Mouse (Mus musculus) hindbrain, embryonic 15.5 days (tissue): ENCODE measurements at regions not wholly inside any gene's neighbourhood (a gene's known extent, or its start where the extent isn't known, plus 50 kb on each side); places are given as distances from the start of the nearest gene placed in this dataset.

Experiments used
- ATAC-seq: fragments of 200-750 bp; cut with Nextera tagmentation; 2 replicates; pipeline ENCODE4 v1.8.0; 2017; ENCODE audit warnings: low read depth, moderate number of reproducible peaks, moderate TSS enrichment; ENCODE audit not compliant: low FRiP score
- H3K27ac ChIP-seq: fragments of 300-500 bp; sonication (generic); replicated peaks from 2 replicates; pipeline ENCODE4 v1.5.1; 2015; ENCODE audit warnings: mild to moderate bottlenecking, inconsistent platforms
- H3K27me3 ChIP-seq: fragments of 300-500 bp; sonication (generic); 2 replicates; pipeline ENCODE4 v1.6.1; 2015; ENCODE audit warnings: control low read depth, inconsistent platforms
- H3K36me3 ChIP-seq: fragments of 300-500 bp; sonication (generic); 2 replicates; pipeline ENCODE4 v1.6.1; 2015; ENCODE audit warnings: control low read depth, inconsistent platforms
- H3K4me1 ChIP-seq: fragments of 300-500 bp; sonication (generic); replicated peaks from 2 replicates; pipeline ENCODE4 v1.6.1; 2015; ENCODE audit warnings: control low read depth, inconsistent platforms
- H3K4me2 ChIP-seq: fragments of 300-500 bp; sonication (generic); 2 replicates; pipeline ENCODE4 v1.6.1; 2015; ENCODE audit warnings: moderate library complexity, mild to moderate bottlenecking, inconsistent platforms
- H3K4me3 ChIP-seq: fragments of 300-500 bp; sonication (generic); 2 replicates; pipeline ENCODE4 v1.5.1; 2015; ENCODE audit warnings: mild to moderate bottlenecking, inconsistent platforms
- H3K9ac ChIP-seq: fragments of 300-500 bp; sonication (generic); 2 replicates; pipeline ENCODE4 v1.6.1; 2015; ENCODE audit warnings: inconsistent platforms
- H3K9me3 ChIP-seq: fragments of 300-500 bp; sonication (generic); 2 replicates; pipeline ENCODE4 v1.6.1; 2016; ENCODE audit warnings: control low read depth, inconsistent platforms
- WGBS: fragments of 180-500 bp; shearing (Covaris S2); methylation state at CpG from one replicate; pipeline ENCODE4 v1.1.7; 2015; 5-methylcytosine and 5-hydroxymethylcytosine counted together

DNA sequence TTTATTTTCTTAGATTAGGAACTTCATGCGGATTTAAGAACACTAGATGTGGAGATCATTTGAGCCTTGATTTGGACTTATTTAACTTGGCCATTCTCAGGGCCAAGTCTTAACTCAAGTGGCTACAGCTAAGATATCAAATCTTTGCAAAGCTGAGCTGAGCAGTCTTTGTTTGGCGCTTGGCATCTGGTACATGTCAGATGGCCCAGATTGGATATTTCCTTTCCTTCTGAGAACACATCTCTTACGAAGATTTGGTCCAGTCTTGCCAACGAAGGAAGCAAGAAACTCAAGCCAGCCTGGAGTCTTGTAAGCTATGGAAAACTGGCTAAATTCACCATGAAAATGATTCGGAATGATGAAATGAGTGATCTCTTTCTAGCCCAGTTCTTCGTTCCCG, 59.1 kb upstream of the Cdc42ep3 start:
- H3K27me3 ChIP-seq: no peaks in the 10 kb centered on the region
- no peaks in the 10 kb centered on the region for H3K36me3 ChIP-seq
- WGBS: 91% methylated on average over 7 of the region's 7 CpGs
- H3K4me2 ChIP-seq: no peak overlapping the region
- no peak overlapping the region for H3K27ac ChIP-seq
- H3K9me3 ChIP-seq: no peaks in the 10 kb centered on the region
- no peaks in the 10 kb centered on the region for H3K4me1 ChIP-seq
- H3K9ac ChIP-seq: no peak overlapping the region
- ATAC-seq: no peak
- no peak overlapping the region for H3K4me3 ChIP-seq

DNA sequence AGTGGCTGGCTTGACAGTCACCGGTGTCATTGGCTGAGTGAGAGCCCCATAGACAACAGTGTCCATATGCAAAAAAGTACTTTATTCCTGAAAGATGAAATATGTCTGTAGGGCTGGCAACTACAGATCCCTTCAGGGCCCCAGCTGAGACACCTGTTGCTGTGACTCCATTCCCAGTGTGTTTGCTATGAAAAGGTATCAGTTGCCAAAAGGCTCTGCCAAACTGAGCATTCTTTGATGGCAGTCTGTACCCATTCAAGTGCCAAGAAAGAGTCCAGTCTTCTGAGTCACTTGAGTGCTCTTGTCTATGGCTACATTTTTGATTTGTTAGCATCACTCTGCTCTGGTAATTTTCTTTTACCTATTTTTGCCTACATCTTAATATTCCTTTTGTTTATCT, 63.1 kb upstream of the Cdc42ep3 start:
- Histone ChIP-seq H3K9ac (no peak overlapping the region), H3K4me2 (no peak overlapping the region), H3K27me3 (no peaks in the 10 kb centered on the region), H3K36me3 (no peaks in the 10 kb centered on the region), H3K9me3 (no peaks in the 10 kb centered on the region), H3K27ac (no peak overlapping the region), H3K4me1 (no peaks in the 10 kb centered on the region), H3K4me3 (no peak overlapping the region)
- 95% methylated on average over 1 of the region's 1 CpGs for WGBS
- no peak for ATAC-seq

DNA sequence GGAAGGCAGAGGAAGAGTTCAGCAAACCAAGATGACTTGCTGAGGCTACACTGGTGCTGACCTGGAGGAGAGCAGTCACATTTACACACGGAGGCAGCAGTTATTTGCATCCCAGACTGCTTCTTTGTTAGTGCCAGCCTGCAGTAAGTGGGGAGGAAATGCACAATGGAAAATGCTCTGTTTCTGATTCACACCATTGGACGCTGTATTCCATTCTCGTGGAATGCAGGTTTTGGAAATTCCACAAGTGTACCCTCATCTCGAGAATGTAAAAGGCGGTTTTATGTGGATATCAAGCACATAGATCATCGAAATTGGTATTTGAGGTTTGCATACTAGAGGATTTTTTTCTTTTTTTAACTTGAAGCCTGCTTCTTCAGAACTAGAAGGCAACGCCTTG, 66.7 kb upstream of the Cdc42ep3 start:
- Histone ChIP-seq H3K4me3 (no peak overlapping the region), H3K9me3 (no peaks in the 10 kb centered on the region), H3K9ac (no peak overlapping the region), H3K4me1 (no peaks in the 10 kb centered on the region), H3K4me2 (no peak overlapping the region), H3K27ac (no peak overlapping the region), H3K36me3 (no peaks in the 10 kb centered on the region), H3K27me3 (no peaks in the 10 kb centered on the region)
- no peak for ATAC-seq
- WGBS: 72% methylated on average over 7 of the region's 7 CpGs

DNA sequence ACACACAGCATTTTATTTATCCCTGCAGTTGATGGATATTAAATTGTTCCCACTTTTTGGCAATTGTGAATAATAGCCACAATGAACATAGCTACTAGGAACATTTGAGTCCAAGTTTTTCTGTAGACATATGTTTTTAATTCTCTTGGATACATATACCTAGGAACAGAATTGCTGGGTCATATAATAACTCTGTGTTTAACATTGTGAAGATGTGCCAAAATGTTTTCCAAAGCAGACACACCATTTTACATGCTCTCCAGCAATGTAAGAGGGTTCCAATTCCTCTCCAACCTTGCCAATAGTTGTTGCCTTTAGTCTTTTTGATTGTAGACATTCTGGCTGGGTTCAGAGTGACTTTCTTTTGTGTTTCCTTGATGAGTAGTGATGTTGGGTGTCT, 84.3 kb upstream of the Cdc42ep3 start:
- Histone ChIP-seq H3K36me3 (no peaks in the 10 kb centered on the region), H3K4me2 (no peak overlapping the region), H3K27me3 (no peaks in the 10 kb centered on the region), H3K4me1 (no peaks in the 10 kb centered on the region), H3K9ac (no peak overlapping the region), H3K27ac (no peak overlapping the region), H3K9me3 (no peaks in the 10 kb centered on the region), H3K4me3 (no peak overlapping the region)
- ATAC-seq: no peak

DNA sequence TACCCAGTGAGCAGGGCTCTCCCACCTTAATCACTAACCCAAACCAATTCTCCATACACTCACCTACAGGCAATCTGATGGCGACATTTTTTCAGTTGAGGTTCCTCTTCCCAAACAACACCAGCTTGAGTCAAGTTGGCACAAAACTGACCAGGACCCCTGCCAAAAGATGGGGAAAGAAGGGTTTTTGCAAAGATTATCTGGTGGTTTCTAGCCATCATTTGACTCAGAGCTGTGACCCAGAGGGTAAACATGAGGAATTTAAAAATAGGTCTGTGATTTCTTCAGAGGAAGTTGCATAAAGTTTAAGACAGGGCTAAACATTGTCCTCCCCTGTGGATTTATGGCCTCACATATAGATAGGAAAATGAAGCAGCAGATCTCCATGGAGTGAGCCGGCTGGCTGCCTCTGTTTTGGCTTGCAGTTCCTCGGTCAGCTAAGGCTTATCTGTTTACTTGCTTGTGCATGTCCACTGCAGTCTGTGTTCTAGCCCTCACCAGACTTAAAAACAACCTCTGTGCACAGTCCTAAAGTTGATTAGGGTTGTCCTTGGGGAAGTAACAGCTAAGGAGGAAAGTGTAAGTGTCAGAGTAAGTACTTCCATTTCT, 87.7 kb upstream of the Cdc42ep3 start:
- no peaks in the 10 kb centered on the region for H3K9me3 ChIP-seq
- no peak overlapping the region for H3K4me2 ChIP-seq
- no peaks in the 10 kb centered on the region for H3K4me1 ChIP-seq
- no peaks in the 10 kb centered on the region for H3K36me3 ChIP-seq
- 83% methylated on average over 3 of the region's 3 CpGs for WGBS
- H3K9ac ChIP-seq: no peak overlapping the region
- no peak overlapping the region for H3K27ac ChIP-seq
- H3K4me3 ChIP-seq: no peak overlapping the region
- no peaks in the 10 kb centered on the region for H3K27me3 ChIP-seq
- ATAC-seq: no peak

DNA sequence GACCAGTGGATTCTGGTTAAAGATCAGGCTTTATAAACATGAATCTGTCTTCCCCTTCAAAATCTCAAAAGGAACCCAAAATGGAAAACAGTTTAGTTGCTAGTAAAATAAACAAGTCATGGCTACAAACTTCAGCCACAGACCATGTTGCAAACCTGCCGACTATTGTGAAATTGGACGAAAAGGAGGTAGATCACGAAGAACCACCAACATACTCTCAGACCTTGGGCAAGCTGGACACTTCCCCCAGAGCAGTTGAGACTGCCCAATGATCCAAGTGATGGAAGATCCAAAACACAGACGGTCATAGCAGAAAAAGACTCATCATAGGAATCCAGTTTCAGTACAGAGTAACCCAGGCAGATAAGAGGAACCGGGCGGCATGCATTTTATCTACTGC, 92.3 kb upstream of the Cdc42ep3 start:
- WGBS: 96% methylated on average over 6 of the region's 6 CpGs

DNA sequence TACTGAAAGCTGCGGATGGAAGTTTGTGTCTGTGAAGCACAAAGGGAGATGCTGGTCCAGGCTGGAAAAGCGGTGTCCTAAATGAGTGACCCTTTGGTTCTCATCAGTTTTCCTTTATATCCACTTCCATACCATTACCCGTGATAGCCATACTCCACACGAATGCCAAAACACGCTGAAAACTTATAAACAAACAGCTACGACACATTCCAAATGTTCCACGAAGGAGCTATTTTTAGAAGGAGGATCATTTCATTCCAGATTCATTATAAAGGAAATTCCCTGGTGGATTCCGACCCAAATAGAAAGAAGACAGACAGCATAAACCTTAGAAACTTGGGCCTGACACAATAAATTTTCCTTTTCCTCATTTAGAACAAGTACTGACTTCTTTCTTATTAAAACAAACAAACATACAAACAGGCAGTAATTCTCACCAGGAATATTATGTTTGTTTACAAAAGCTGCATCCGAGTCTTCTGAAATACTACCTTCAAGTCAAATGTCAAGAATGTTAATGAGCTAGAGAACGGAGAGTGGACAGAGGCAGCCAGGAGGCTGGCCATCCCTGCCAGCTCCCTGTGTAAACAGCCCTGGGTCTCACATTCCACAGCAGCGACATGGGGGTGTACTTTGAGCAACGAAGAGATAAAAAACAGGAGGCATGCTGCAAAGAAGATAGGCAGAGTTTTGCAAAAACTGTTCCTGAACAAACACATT, 96.4 kb upstream of the Cdc42ep3 start:
- Histone ChIP-seq H3K4me3 (no peak overlapping the region), H3K9me3 (no peaks in the 10 kb centered on the region), H3K4me2 (no peak overlapping the region), H3K4me1 (peaks cover 3% of the 10 kb centered on the region; the same call in 1 of the 2 replicates), H3K36me3 (no peaks in the 10 kb centered on the region), H3K27me3 (no peaks in the 10 kb centered on the region), H3K9ac (no peak overlapping the region; the same call in 1 of the 2 replicates), H3K27ac (no peak overlapping the region)
- ATAC-seq: no peak
- WGBS: 38% methylated on average over 12 of the region's 12 CpGs

More for the DNA sequence above, 92.3 kb upstream of the Cdc42ep3 start:
- no peak overlapping the region for H3K4me2 ChIP-seq
- H3K4me3 ChIP-seq: no peak overlapping the region
- H3K27ac ChIP-seq: no peak overlapping the region
- no peak overlapping the region for H3K9ac ChIP-seq
- H3K36me3 ChIP-seq: no peaks in the 10 kb centered on the region
- no peaks in the 10 kb centered on the region for H3K9me3 ChIP-seq
- no peaks in the 10 kb centered on the region for H3K27me3 ChIP-seq
- 0 out of 2 replicates have a peak, but pooled peaks cover 3% of the 10 kb centered on the region for H3K4me1 ChIP-seq
- no peak for ATAC-seq

DNA sequence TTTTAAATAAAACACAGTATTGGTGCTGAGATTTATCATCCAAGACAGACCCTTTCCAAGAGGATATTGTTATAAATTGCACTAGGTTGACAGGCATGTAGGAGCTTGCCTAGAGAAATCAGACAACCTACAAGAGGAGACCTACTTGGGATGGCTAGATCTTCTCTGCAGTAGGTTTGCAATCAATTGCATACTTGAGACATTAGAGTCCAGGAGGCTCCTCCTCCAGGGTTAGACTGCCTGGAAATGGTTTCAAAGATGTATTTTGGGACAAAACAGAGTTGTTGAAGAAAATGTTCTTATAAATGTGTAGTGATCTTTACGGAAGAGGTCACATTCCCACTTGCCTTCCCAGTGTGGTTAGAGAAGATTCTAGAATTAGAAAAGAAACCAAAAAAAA, 98.9 kb upstream of the Cdc42ep3 start:
- Histone ChIP-seq H3K36me3 (no peaks in the 10 kb centered on the region), H3K4me3 (no peak overlapping the region), H3K4me1 (peaks cover 3% of the 10 kb centered on the region; the same call in 1 of the 2 replicates), H3K4me2 (no peak overlapping the region), H3K27me3 (no peaks in the 10 kb centered on the region), H3K27ac (no peak overlapping the region), H3K9ac (no peak overlapping the region), H3K9me3 (no peaks in the 10 kb centered on the region)
- ATAC-seq: no peak
- WGBS: 94% methylated on average over 1 of the region's 1 CpGs

DNA sequence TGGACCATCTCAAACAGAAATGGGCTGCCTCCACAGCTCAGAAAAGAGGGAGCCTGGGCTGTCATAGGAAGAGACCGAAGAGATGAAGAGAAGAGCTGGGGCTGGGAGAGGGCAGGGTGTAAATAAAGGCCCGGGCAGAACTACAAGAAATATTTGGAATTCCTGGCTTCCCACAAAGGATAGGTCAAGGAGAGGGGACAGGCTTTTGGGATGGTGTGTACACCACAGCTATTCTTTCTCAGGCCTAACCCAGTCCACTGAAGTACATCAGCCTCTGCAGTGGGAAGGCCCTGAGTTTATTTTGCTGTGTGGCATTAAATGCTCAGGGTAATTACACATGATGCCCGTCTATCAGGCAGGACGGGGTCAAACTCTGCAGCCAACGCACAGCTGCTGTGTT, 99.6 kb upstream of the Cdc42ep3 start:
- Histone ChIP-seq H3K4me3 (no peak overlapping the region), H3K9me3 (no peaks in the 10 kb centered on the region), H3K36me3 (no peaks in the 10 kb centered on the region), H3K4me2 (no peak overlapping the region), H3K27ac (no peak overlapping the region), H3K9ac (no peak overlapping the region), H3K27me3 (no peaks in the 10 kb centered on the region), H3K4me1 (peaks cover 3% of the 10 kb centered on the region; the same call in 1 of the 2 replicates)
- 30% methylated on average over 5 of the region's 5 CpGs for WGBS
- ATAC-seq: no peak

DNA sequence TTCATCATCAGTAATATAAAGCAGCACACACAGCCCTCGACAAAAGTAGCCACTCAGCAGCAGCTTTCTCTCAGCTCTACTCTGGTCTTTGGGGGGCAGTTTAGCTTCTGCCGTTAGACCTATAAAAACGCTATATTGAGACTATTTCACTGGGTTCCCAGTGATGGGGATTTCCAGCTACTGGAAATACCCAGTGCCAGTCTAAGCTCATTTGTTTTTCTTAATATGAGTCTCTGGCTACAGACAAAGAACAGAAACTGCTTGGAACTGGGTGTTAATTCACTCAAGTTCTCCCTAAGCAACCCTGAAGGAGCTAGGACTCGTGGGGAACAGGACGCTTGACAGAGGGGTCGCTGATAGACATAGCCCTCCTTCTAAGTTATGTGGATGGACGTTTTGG, 100.3 kb upstream of the Cdc42ep3 start:
- Histone ChIP-seq H3K27ac (no peak overlapping the region), H3K27me3 (no peaks in the 10 kb centered on the region), H3K4me3 (no peak overlapping the region), H3K36me3 (no peaks in the 10 kb centered on the region), H3K4me1 (peaks cover 3% of the 10 kb centered on the region; the same call in 1 of the 2 replicates), H3K9ac (no peak overlapping the region), H3K4me2 (no peak overlapping the region), H3K9me3 (no peaks in the 10 kb centered on the region)
- ATAC-seq: no peak
- WGBS: 75% methylated on average over 7 of the region's 7 CpGs

DNA sequence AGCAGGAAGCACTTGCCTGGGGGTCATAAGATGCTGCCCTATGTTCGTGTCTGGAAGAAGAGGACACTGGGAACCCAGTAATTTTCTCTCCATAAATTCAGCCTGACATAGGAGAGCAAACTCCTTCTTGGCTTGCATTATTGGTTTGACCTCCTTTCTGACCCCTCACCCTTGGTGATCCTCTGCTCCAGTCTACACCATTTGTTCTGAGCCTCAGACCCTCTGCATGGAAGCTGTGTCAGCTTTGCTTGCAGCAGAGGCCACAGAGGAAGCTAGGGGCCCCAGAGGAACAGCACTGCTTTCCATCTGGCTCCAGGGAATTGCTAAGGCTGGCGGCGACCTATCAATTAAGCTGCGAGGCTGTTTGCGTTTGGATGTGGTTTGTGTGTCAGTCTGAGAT, 102.7 kb upstream of the Cdc42ep3 start:
- ATAC-seq: no peak
- Histone ChIP-seq H3K4me1 (no peaks in the 10 kb centered on the region; the same call in 1 of the 2 replicates), H3K27ac (no peak overlapping the region), H3K4me3 (no peak overlapping the region), H3K9me3 (no peaks in the 10 kb centered on the region), H3K4me2 (no peak overlapping the region), H3K27me3 (no peaks in the 10 kb centered on the region), H3K9ac (no peak overlapping the region), H3K36me3 (no peaks in the 10 kb centered on the region)
- WGBS: 47% methylated on average over 5 of the region's 5 CpGs

DNA sequence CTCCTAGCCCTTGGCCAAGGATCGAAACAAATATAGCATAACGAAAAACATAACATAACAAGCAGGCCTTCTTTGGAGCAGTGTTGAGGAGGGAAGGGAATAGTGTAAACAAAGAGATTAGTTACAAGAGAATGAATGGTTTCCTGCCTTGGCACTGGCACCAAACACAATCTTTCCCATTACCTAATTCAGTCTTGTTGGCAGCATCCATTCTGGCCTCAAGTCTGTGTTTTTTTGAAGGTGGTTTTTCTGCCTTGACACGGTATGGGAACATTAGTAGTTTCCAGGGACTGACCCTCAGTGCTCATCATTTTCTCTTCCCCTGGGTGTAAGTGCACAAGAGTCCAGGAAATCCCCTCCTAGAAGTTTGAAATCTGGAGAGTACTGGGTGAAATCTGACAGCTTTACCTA, 106.8 kb upstream of the Cdc42ep3 start:
- no peak for ATAC-seq
- 71% methylated on average over 3 of the region's 3 CpGs for WGBS
- Histone ChIP-seq H3K27ac (no peak overlapping the region), H3K9ac (no peak overlapping the region), H3K27me3 (no peaks in the 10 kb centered on the region), H3K4me3 (no peak overlapping the region), H3K9me3 (no peaks in the 10 kb centered on the region), H3K36me3 (no peaks in the 10 kb centered on the region), H3K4me1 (no peaks in the 10 kb centered on the region), H3K4me2 (no peak overlapping the region)
